Mouse (Mus musculus): Measurements from ENCODE around the gene Zc2hc1b.

Zc2hc1b gene

GRCm38 (mm10) chr10:13171461-13171860, 6.4 kb downstream of the Zc2hc1b start:
- no peak for DNase-seq

GRCm38 (mm10) chr10:13170739-13171448, 6.9 kb downstream of the Zc2hc1b start:
- DNase-seq = no peak

GRCm38 (mm10) chr10:13168461-13168860, 9.4 kb downstream of the Zc2hc1b start:
- DNase-seq = no peak

- no peak for DNase-seq
These were observed 15.8 kb downstream of the Zc2hc1b start for GRCm38 (mm10) chr10:13162031-13162430.

- no peak for DNase-seq
These were observed 16.9 kb downstream of the Zc2hc1b start for GRCm38 (mm10) chr10:13160913-13161312.

GRCm38 (mm10) chr10:13155377-13155776, 22.4 kb downstream of the Zc2hc1b start:
- DNase-seq = no peak

GRCm38 (mm10) chr10:13152811-13153364, 24.9 kb downstream of the Zc2hc1b start:
- DNase-seq = no peak

- no peak for DNase-seq
These were observed 26.5 kb downstream of the Zc2hc1b start for GRCm38 (mm10) chr10:13151353-13151752.

GRCm38 (mm10) chr10:13150435-13150834, 27.4 kb downstream of the Zc2hc1b start:
- DNase-seq = no peak

GRCm38 (mm10) chr10:13140434-13140833, 37.4 kb downstream of the Zc2hc1b start:
- no peak for DNase-seq

GRCm38 (mm10) chr10:13137906-13138305, 39.9 kb downstream of the Zc2hc1b start:
- DNase-seq = no peak

- no peak for DNase-seq
These were observed 42.1 kb downstream of the Zc2hc1b start for GRCm38 (mm10) chr10:13135751-13136150.

GRCm38 (mm10) chr10:13135276-13135675, 42.5 kb downstream of the Zc2hc1b start:
- DNase-seq = no peak

- DNase-seq = no peak
These were observed 44.0 kb downstream of the Zc2hc1b start for GRCm38 (mm10) chr10:13133850-13134249.

GRCm38 (mm10) chr10:13127946-13128345, 49.9 kb downstream of the Zc2hc1b start:
- DNase-seq = no peak

- DNase-seq = peak; percentile 2
These were observed 50.5 kb downstream of the Zc2hc1b start for GRCm38 (mm10) chr10:13127335-13127734.

- DNase-seq = no peak
These were observed 52.0 kb downstream of the Zc2hc1b start for GRCm38 (mm10) chr10:13125811-13126210.

- DNase-seq = no peak
These were observed 58.5 kb downstream of the Zc2hc1b start for GRCm38 (mm10) chr10:13119300-13119699.

GRCm38 (mm10) chr10:13118770-13119102, 59.1 kb downstream of the Zc2hc1b start:
- DNase-seq = no peak

- DNase-seq = no peak
These were observed 59.6 kb downstream of the Zc2hc1b start for GRCm38 (mm10) chr10:13118024-13118769.

GRCm38 (mm10) chr10:13116706-13117665, 60.8 kb downstream of the Zc2hc1b start:
- no peak for DNase-seq

- DNase-seq = no peak
These were observed 62.8 kb downstream of the Zc2hc1b start for GRCm38 (mm10) chr10:13115030-13115429.

GRCm38 (mm10) chr10:13113641-13114040, 64.2 kb downstream of the Zc2hc1b start:
- DNase-seq = no peak

All from cerebellum, adult 8-10 months (tissue).